Mouse (Mus musculus) granulocyte monocyte progenitor cell, adult 5-6 weeks (primary cell): ENCODE data around the gene Vmn2r-ps130. TPM values are rescaled to one million over a fixed set of nuclear protein-coding genes. Genes with fewer than 3 reads are reported as not detected.
"Not testable (repeated sequence)": the region's sequence is repeated elsewhere in the genome, so short reads cannot be mapped to it uniquely, and the experiment has no call there.

ENCODE experiments used
- ATAC-seq: replicated peaks from 2 replicates; pipeline ENCODE4 v1.8.0; 2016; ENCODE audit warnings: mild to moderate bottlenecking, moderate TSS enrichment, inconsistent platforms; ENCODE audit not compliant: poor library complexity, severe bottlenecking
- total RNA-seq, 2 experiments: library from RNA; stranded (forward) in 1 of 2; stranded (reverse) in 1 of 2; fragments of 200-712, 200-1000 nt in 1 of 2; fragments of >200 nt in 1 of 2; fragmentation: Nextera tagmentation in 1 of 2; gene quantifications; 2 replicates each; pipeline ENCODE4 v1.2.3; 2014 to 2017

The Vmn2r-ps130 gene
- not detected in 2 replicates for total RNA-seq (2014; fragmentation: Nextera tagmentation)
- total RNA-seq (2017): not detected in 2 replicates

- not testable (repeated sequence) for ATAC-seq
These were observed at the start of gene Vmn2r-ps130 for GRCm38 (mm10) chr17:23060866-23061265. TSS of gene Vmn2r-ps130 (plus strand) at chr17:23061166.

Other genes starting within 250 kb of the Vmn2r-ps130 start
- 12.6 and 13.9 TPM in 2 replicates for gene Zfp945, start 194.0 kb upstream of the Vmn2r-ps130 start, total RNA-seq (2014; fragmentation: Nextera tagmentation)
- 7.1 and 13.3 TPM in 2 replicates for gene Zfp945, start 194.0 kb upstream of the Vmn2r-ps130 start, total RNA-seq (2017)
- not detected in 2 replicates for gene Vmn2r113, start 118.2 kb upstream of the Vmn2r-ps130 start, total RNA-seq (2014; fragmentation: Nextera tagmentation)
- gene Vmn2r113, start 118.2 kb upstream of the Vmn2r-ps130 start, total RNA-seq (2017): under 0.01 TPM in 1 of 2 replicates, not detected in the other
- gene Zfp40, start 132.1 kb downstream of the Vmn2r-ps130 start, total RNA-seq (2014; fragmentation: Nextera tagmentation): 4.9 and 16.2 TPM in 2 replicates
- gene Zfp40, start 132.1 kb downstream of the Vmn2r-ps130 start, total RNA-seq (2017): 5.7 and 17.1 TPM in 2 replicates